Mouse (Mus musculus): ENCODE results near the gene Bpifb6. TPM values are rescaled to one million over a fixed set of nuclear protein-coding genes. Genes with fewer than 3 reads are reported as not detected.

Bpifb6 gene
- polyA plus RNA-seq, 1 experiment: not detected

GRCm38 (mm10) chr2:153870984-153871383 is 29.2 kb upstream of the Bpifb6 start, which contains the start of gene Sun5:
TSS of gene Sun5 (minus strand) at chr2:153871084.
- no peaks in the 10 kb centered on the region for H3K27me3 ChIP-seq (ENCODE audit: control insufficient read depth, insufficient read depth, low read length)
- H3K4me3 ChIP-seq (ENCODE audit: extremely low read depth, insufficient read depth, insufficient read length): no peak within 1 kb of the TSS
- no peaks in the 10 kb centered on the region for H3K36me3 ChIP-seq (ENCODE audit: control insufficient read depth, insufficient read depth, low read length)
- DNase-seq (ENCODE audit: low read depth in 1 of 2, low spot score in 2 of 2): no peak
- 88% methylated on average over 4 of the region's 4 CpGs for WGBS
- no peak within 1 kb of the TSS for H3K27ac ChIP-seq (ENCODE audit: insufficient read depth, low read length)
- TF ChIP-seq POLR2A (IDR thresholded peaks at IDR 0.05; ENCODE audit: low read depth, low read length): no peak
- TF ChIP-seq CTCF (IDR thresholded peaks at IDR 0.05; ENCODE audit: extremely low read depth, insufficient read depth, insufficient read length, insufficient replicate concordance): no peak
- no peaks in the 10 kb centered on the region for H3K4me1 ChIP-seq (ENCODE audit: control insufficient read depth, insufficient read depth, insufficient read length)

- WGBS: 80% methylated on average over 9 of the region's 9 CpGs
Measured at GRCm38 (mm10) chr2:153874745-153875144, 25.4 kb upstream of the Bpifb6 start, which contains the start of gene Bpifb2. TSS of gene Bpifb2 (plus strand) at chr2:153875045.

DNA sequence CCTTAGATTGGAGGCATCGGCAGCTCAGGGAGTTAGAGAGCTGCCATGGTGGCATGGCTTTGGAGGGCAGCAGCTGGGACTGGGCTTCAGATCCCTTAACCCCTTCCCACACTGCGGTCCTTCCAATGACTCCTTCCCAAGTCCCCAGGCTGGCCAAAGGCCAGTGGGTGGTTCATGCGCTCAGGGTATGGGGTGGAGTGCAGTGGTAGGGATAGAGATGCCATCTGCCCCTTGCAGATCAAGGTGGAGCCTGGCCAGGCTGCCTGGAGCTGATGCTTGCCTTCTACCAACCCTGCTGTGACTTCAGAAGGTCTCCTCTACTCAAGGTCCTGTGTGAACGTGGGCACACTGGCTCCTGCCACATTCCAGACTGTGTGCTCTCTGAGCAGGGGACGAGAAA is 1.1 kb upstream of the Bpifb6 start:
- Histone ChIP-seq H3K4me3 (ENCODE audit: extremely low read depth, insufficient read depth, insufficient read length) (no peak overlapping the region), H3K27me3 (ENCODE audit: control insufficient read depth, insufficient read depth, low read length) (no peaks in the 10 kb centered on the region), H3K4me1 (ENCODE audit: control insufficient read depth, insufficient read depth, insufficient read length) (no peaks in the 10 kb centered on the region), H3K27ac (ENCODE audit: insufficient read depth, low read length) (no peak overlapping the region), H3K36me3 (ENCODE audit: control insufficient read depth, insufficient read depth, low read length) (no peaks in the 10 kb centered on the region)
- DNase-seq (ENCODE audit: low read depth in 1 of 2, low spot score in 2 of 2): no peak
- 86% methylated on average over 5 of the region's 5 CpGs for WGBS
- TF ChIP-seq POLR2A (IDR thresholded peaks at IDR 0.05; ENCODE audit: low read depth, low read length): no peak
- no peak for TF ChIP-seq CTCF (IDR thresholded peaks at IDR 0.05; ENCODE audit: extremely low read depth, insufficient read depth, insufficient read length, insufficient replicate concordance)

More at GRCm38 (mm10) chr2:153874745-153875144, 25.4 kb upstream of the Bpifb6 start, which contains the start of gene Bpifb2:
- no peak for TF ChIP-seq POLR2A (IDR thresholded peaks at IDR 0.05; ENCODE audit: low read depth, low read length)
- TF ChIP-seq CTCF (IDR thresholded peaks at IDR 0.05; ENCODE audit: extremely low read depth, insufficient read depth, insufficient read length, insufficient replicate concordance): no peak
- DNase-seq (ENCODE audit: low read depth in 1 of 2, low spot score in 2 of 2): no peak
- no peaks in the 10 kb centered on the region for H3K4me1 ChIP-seq (ENCODE audit: control insufficient read depth, insufficient read depth, insufficient read length)
- H3K27ac ChIP-seq (ENCODE audit: insufficient read depth, low read length): no peak within 1 kb of the TSS
- H3K27me3 ChIP-seq (ENCODE audit: control insufficient read depth, insufficient read depth, low read length): no peaks in the 10 kb centered on the region
- no peak within 1 kb of the TSS for H3K4me3 ChIP-seq (ENCODE audit: extremely low read depth, insufficient read depth, insufficient read length)
- H3K36me3 ChIP-seq (ENCODE audit: control insufficient read depth, insufficient read depth, low read length): no peaks in the 10 kb centered on the region

- Histone ChIP-seq H3K36me3 (ENCODE audit: control insufficient read depth, insufficient read depth, low read length) (no peaks in the 10 kb centered on the region), H3K4me1 (ENCODE audit: control insufficient read depth, insufficient read depth, insufficient read length) (no peaks in the 10 kb centered on the region), H3K27ac (ENCODE audit: insufficient read depth, low read length) (no peak overlapping the region), H3K27me3 (ENCODE audit: control insufficient read depth, insufficient read depth, low read length) (no peaks in the 10 kb centered on the region), H3K4me3 (ENCODE audit: extremely low read depth, insufficient read depth, insufficient read length) (no peak overlapping the region)
- TF ChIP-seq POLR2A (IDR thresholded peaks at IDR 0.05; ENCODE audit: low read depth, low read length): no peak
- TF ChIP-seq CTCF (IDR thresholded peaks at IDR 0.05; ENCODE audit: extremely low read depth, insufficient read depth, insufficient read length, insufficient replicate concordance): no peak
- whole genome bisulfite sequencing: 83% methylated on average over 6 of the region's 6 CpGs
- DNase-seq (ENCODE audit: low read depth in 1 of 2, low spot score in 2 of 2): no peak
Measured at GRCm38 (mm10) chr2:153902726-153903125, 2.5 kb downstream of the Bpifb6 start.

GRCm38 (mm10) chr2:153906626-153907025 is 6.4 kb downstream of the Bpifb6 start:
- 84% methylated on average over 4 of the region's 4 CpGs for WGBS
- no peak overlapping the region for H3K27ac ChIP-seq (ENCODE audit: insufficient read depth, low read length)
- TF ChIP-seq POLR2A (IDR thresholded peaks at IDR 0.05; ENCODE audit: low read depth, low read length): no peak
- no peak for TF ChIP-seq CTCF (IDR thresholded peaks at IDR 0.05; ENCODE audit: extremely low read depth, insufficient read depth, insufficient read length, insufficient replicate concordance)
- DNase-seq (ENCODE audit: low read depth in 1 of 2, low spot score in 2 of 2): no peak
- H3K4me1 ChIP-seq (ENCODE audit: control insufficient read depth, insufficient read depth, insufficient read length): no peaks in the 10 kb centered on the region
- no peak overlapping the region for H3K4me3 ChIP-seq (ENCODE audit: extremely low read depth, insufficient read depth, insufficient read length)
- H3K36me3 ChIP-seq (ENCODE audit: control insufficient read depth, insufficient read depth, low read length): no peaks in the 10 kb centered on the region
- H3K27me3 ChIP-seq (ENCODE audit: control insufficient read depth, insufficient read depth, low read length): no peaks in the 10 kb centered on the region

GRCm38 (mm10) chr2:153914151-153914550 is 14.0 kb downstream of the Bpifb6 start:
- H3K27me3 ChIP-seq (ENCODE audit: control insufficient read depth, insufficient read depth, low read length): no peaks in the 10 kb centered on the region
- DNase-seq (ENCODE audit: low read depth in 1 of 2, low spot score in 2 of 2): no peak

GRCm38 (mm10) chr2:153917930-153918329 is 17.7 kb downstream of the Bpifb6 start, which contains the start of gene Bpifb3:
TSS of gene Bpifb3 (plus strand) at chr2:153918230.
- no peak for DNase-seq (ENCODE audit: low read depth in 1 of 2, low spot score in 2 of 2)
- H3K27me3 ChIP-seq (ENCODE audit: control insufficient read depth, insufficient read depth, low read length): no peaks in the 10 kb centered on the region
- no peak for TF ChIP-seq CTCF (IDR thresholded peaks at IDR 0.05; ENCODE audit: extremely low read depth, insufficient read depth, insufficient read length, insufficient replicate concordance)
- no peak for TF ChIP-seq POLR2A (IDR thresholded peaks at IDR 0.05; ENCODE audit: low read depth, low read length)
- no peak within 1 kb of the TSS for H3K27ac ChIP-seq (ENCODE audit: insufficient read depth, low read length)
- H3K36me3 ChIP-seq (ENCODE audit: control insufficient read depth, insufficient read depth, low read length): no peaks in the 10 kb centered on the region
- no peak within 1 kb of the TSS for H3K4me3 ChIP-seq (ENCODE audit: extremely low read depth, insufficient read depth, insufficient read length)
- H3K4me1 ChIP-seq (ENCODE audit: control insufficient read depth, insufficient read depth, insufficient read length): peaks cover 2% of the 10 kb centered on the region; the same call in 1 of the 2 replicates
- 85% methylated on average over 8 of the region's 8 CpGs for WGBS

More at GRCm38 (mm10) chr2:153914151-153914550, 14.0 kb downstream of the Bpifb6 start:
- H3K4me3 ChIP-seq (ENCODE audit: extremely low read depth, insufficient read depth, insufficient read length): no peak overlapping the region
- H3K4me1 ChIP-seq (ENCODE audit: control insufficient read depth, insufficient read depth, insufficient read length): peaks cover 2% of the 10 kb centered on the region; the same call in 1 of the 2 replicates
- WGBS: 42% methylated on average over 5 of the region's 5 CpGs
- no peak for TF ChIP-seq CTCF (IDR thresholded peaks at IDR 0.05; ENCODE audit: extremely low read depth, insufficient read depth, insufficient read length, insufficient replicate concordance)
- no peak for TF ChIP-seq POLR2A (IDR thresholded peaks at IDR 0.05; ENCODE audit: low read depth, low read length)
- no peaks in the 10 kb centered on the region for H3K36me3 ChIP-seq (ENCODE audit: control insufficient read depth, insufficient read depth, low read length)
- no peak overlapping the region for H3K27ac ChIP-seq (ENCODE audit: insufficient read depth, low read length)
